ENCODE assay signal across 30 mouse cellular contexts in the genomic region with DNA sequence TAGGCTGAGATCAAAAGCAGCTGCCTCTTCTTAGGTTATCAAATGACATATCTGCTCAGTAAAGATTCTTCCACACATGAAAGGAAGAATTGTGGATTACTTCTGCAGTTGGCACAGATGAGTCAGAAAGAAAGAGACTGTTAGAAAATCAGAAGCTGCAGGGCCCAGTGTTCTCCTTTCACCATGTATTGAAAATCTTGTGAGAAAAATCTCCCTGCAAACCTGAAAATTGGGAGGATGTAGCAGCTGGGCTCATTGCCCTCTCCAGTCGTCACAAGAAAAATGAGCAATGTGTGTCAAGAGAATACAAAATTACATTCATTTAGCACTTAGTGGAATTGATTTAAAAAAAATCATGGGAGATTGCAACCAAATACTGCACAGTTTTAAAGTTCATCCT.
DNase-seq lines count a peak whose midpoint lies in the region; ATAC-seq lines count a peak whose summit lies in the region.
"Had no signal": no experiment of that assay in that cellular context is flagged by ENCODE, and none has a peak within 500 bp of the region (broad histone marks: within the 10 kb centered on the region; RNA-seq: fewer than 3 reads in every experiment).

No protein-coding gene starts in this region.

- no peak overlapping the region for H3K9ac ChIP-seq in kidney, embryonic 14.5 days (ENCODE audit: low read depth, low read length)
- H3K9ac ChIP-seq: embryonic facial prominence, embryonic 15.5 days; heart, embryonic 12.5 days; hindbrain, embryonic 13.5 days; kidney, embryonic 15.5 days; liver, embryonic 12.5 days; liver, postnatal 0 days; stomach, embryonic 15.5 days had no signal

- no peak overlapping the region for H3K4me2 ChIP-seq in kidney, embryonic 14.5 days (replicated peaks; ENCODE audit: low read depth, low read length)
- H3K4me2 ChIP-seq: embryonic facial prominence, embryonic 15.5 days; heart, embryonic 12.5 days; hindbrain, embryonic 13.5 days; kidney, embryonic 15.5 days; liver, embryonic 12.5 days; midbrain, embryonic 11.5 days; stomach, embryonic 15.5 days had no signal

- no peaks in the 10 kb centered on the region for H3K9me3 ChIP-seq in kidney, embryonic 14.5 days (ENCODE audit: control insufficient read depth, low read length)
- H3K9me3 ChIP-seq: embryonic facial prominence, embryonic 15.5 days; heart, embryonic 12.5 days; hindbrain, embryonic 13.5 days; kidney, embryonic 15.5 days; liver, embryonic 12.5 days; stomach, embryonic 15.5 days had no signal

- WGBS in kidney, embryonic 14.5 days: 91% methylated on average over 1 of the region's 1 CpGs

- no peak for ATAC-seq in inflammation-experienced regulatory T-cells, adult 6 months
- ATAC-seq in kidney, embryonic 14.5 days (ENCODE audit: low FRiP score, low TSS enrichment): no peak
- ATAC-seq: CD4-positive, CD25-positive, alpha-beta regulatory T cell, adult 4 months; forebrain, embryonic 14.5 days; intestine, postnatal 0 days; liver, embryonic 12.5 days; liver, postnatal 0 days; midbrain, embryonic 16.5 days had no signal

- no peak overlapping the region for H3K27ac ChIP-seq in kidney, embryonic 14.5 days (ENCODE audit: low read depth, low read length)
- H3K27ac ChIP-seq: embryonic facial prominence, embryonic 15.5 days; gastrocnemius, adult 2 months; hindbrain, embryonic 13.5 days; kidney, embryonic 15.5 days; liver, embryonic 12.5 days; stomach, embryonic 15.5 days had no signal

- H3K4me3 ChIP-seq in kidney, embryonic 14.5 days (ENCODE audit: low read length): no peak overlapping the region
- H3K4me3 ChIP-seq: embryonic facial prominence, embryonic 15.5 days; gastrocnemius, adult 2 months; heart, embryonic 12.5 days; hindbrain, embryonic 13.5 days; kidney, embryonic 15.5 days; liver, embryonic 12.5 days; stomach, embryonic 15.5 days had no signal

- no peaks in the 10 kb centered on the region for H3K4me1 ChIP-seq in kidney, embryonic 14.5 days (ENCODE audit: control insufficient read depth, insufficient read depth, low read length)
- H3K4me1 ChIP-seq: embryonic facial prominence, embryonic 15.5 days; heart, embryonic 12.5 days; hindbrain, embryonic 13.5 days; kidney, embryonic 15.5 days; liver, embryonic 12.5 days; stomach, embryonic 15.5 days had no signal

- no peaks in the 10 kb centered on the region for H3K27me3 ChIP-seq in kidney, embryonic 14.5 days (ENCODE audit: control insufficient read depth, insufficient read depth, low read length)
- H3K27me3 ChIP-seq: embryonic facial prominence, embryonic 15.5 days; heart, embryonic 12.5 days; liver, embryonic 12.5 days; stomach, embryonic 15.5 days had no signal

- intact Hi-C loops in left cerebral cortex, postnatal 14 days (cut with DNase I): no loop called here

- no peaks in the 10 kb centered on the region for H3K36me3 ChIP-seq in kidney, embryonic 14.5 days (ENCODE audit: control insufficient read depth, insufficient read depth, low read length)
- H3K36me3 ChIP-seq: embryonic facial prominence, embryonic 15.5 days; heart, embryonic 12.5 days; hindbrain, embryonic 13.5 days; kidney, embryonic 15.5 days; liver, embryonic 12.5 days; stomach, embryonic 15.5 days had no signal

- DNase-seq in frontal cortex, adult 2 months (ENCODE audit: extremely low spot score in 1 of 2, low spot score in 1 of 2): peak; percentile 11 to 32
- no peak for DNase-seq in frontal cortex, postnatal 10 days (ENCODE audit: low spot score in 2 of 2)
- DNase-seq in right cerebral cortex, adult 18-20 months: peak; percentile 13
- DNase-seq in right cerebral cortex, postnatal 4 days: no peak
- DNase-seq in left cerebral cortex, postnatal 14 days (ENCODE audit: low spot score in 2 of 2): peak; percentile 3 to 6
- DNase-seq: adrenal gland, postnatal 25 days; cerebellum, adult 18-20 months; cerebellum, postnatal 10 days; gastrocnemius, adult 2 months; gastrocnemius, postnatal 36 days; heart, adult 18-20 months; heart, postnatal 4 days; kidney, postnatal 25 days; liver, postnatal 0 days; lung, postnatal 36 days; thymus, adult 18-20 months; thymus, postnatal 25 days had no signal

Comparison
In these comparisons a context has a peak if more than half of its experiments do, and no peak if none do; other contexts are left out.
1. DNase-seq: peak in frontal cortex, adult 2 months (2 of 2), right cerebral cortex, adult 18-20 months (single experiment) and left cerebral cortex, postnatal 14 days (2 of 2); none in frontal cortex, postnatal 10 days (0 of 2) and right cerebral cortex, postnatal 4 days (single experiment).